Comparison of ENCODE assay signal across 20 mouse cellular contexts in genomic region chr16:26082391-26082790, GRCm38 (mm10). TPM values are rescaled to one million over a fixed set of nuclear protein-coding genes. Genes with fewer than 3 reads are reported as not detected.
DNase-seq lines count a peak whose midpoint lies in the region; ATAC-seq and TF ChIP-seq lines count a peak whose summit lies in the region.
"Had no signal": no experiment of that assay in that cellular context is flagged by ENCODE, and none has a peak within 500 bp of the region (broad histone marks: within the 10 kb centered on the region; RNA-seq: fewer than 3 reads in every experiment).

No protein-coding gene starts in this region.

- no peak overlapping the region for H3K4me3 ChIP-seq in heart, embryonic 14.5 days (ENCODE audit: control insufficient read depth in 1 of 2, insufficient read depth in 1 of 2, low read depth in 1 of 2, low read length in 2 of 2)
- no peak overlapping the region for H3K4me3 ChIP-seq in kidney, adult 2 months (ENCODE audit: insufficient read depth, low read depth, low read length)
- H3K4me3 ChIP-seq in left cerebral cortex, adult 2 months, result no peak overlapping the region
- H3K4me3 ChIP-seq: erythroblast, embryonic 14.5 days; forebrain, embryonic 15.5 days; liver, embryonic 12.5 days; myocyte; neural tube, embryonic 15.5 days had no signal

- in situ Hi-C loops in Patski (cut with MboI; ENCODE audit: low pct_unique_long_range_greater_than_20kb), result no loop called here

- H3K27ac ChIP-seq in heart, embryonic 14.5 days (replicated peaks in 1 of 2; ENCODE audit: control insufficient read depth in 1 of 2, insufficient read depth in 1 of 2, low read depth in 2 of 2, low read length in 2 of 2), result peak overlapping the region; percentile 63 to 70
- peak overlapping the region; percentile 100 for H3K27ac ChIP-seq in kidney, adult 2 months (ENCODE audit: insufficient read depth, low read depth, low read length)
- no peak overlapping the region for H3K27ac ChIP-seq in left cerebral cortex, adult 2 months
- H3K27ac ChIP-seq: forebrain, embryonic 15.5 days; hindbrain, embryonic 14.5 days; liver, embryonic 12.5 days; neural tube, embryonic 15.5 days had no signal

- no peaks in the 10 kb centered on the region for H3K9me3 ChIP-seq in heart, embryonic 14.5 days (ENCODE audit: control insufficient read depth, low read length)
- H3K9me3 ChIP-seq: forebrain, embryonic 15.5 days; liver, embryonic 12.5 days; neural tube, embryonic 15.5 days had no signal

- no peak overlapping the region for H3K9ac ChIP-seq in heart, embryonic 14.5 days (ENCODE audit: low read length)
- H3K9ac ChIP-seq: forebrain, embryonic 15.5 days; hindbrain, embryonic 14.5 days; liver, embryonic 12.5 days; neural tube, embryonic 15.5 days had no signal

- peaks cover 23 to 59% of the 10 kb centered on the region in 2 experiments for H3K4me1 ChIP-seq in heart, embryonic 14.5 days (ENCODE audit: control insufficient read depth in 2 of 2, insufficient read depth in 2 of 2, low read length in 2 of 2)
- peaks cover 53% of the 10 kb centered on the region for H3K4me1 ChIP-seq in kidney, adult 2 months (ENCODE audit: control insufficient read depth, insufficient read depth, low read length)
- H3K4me1 ChIP-seq: forebrain, embryonic 15.5 days had no signal

- no peak for TF ChIP-seq CTCF in kidney, adult 2 months (conservative IDR thresholded peaks at IDR 0.05; ENCODE audit: insufficient read depth, insufficient read length, low read depth, low read length)
- no peak for TF ChIP-seq CTCF in Patski (IDR thresholded peaks at IDR 0.05)
- no peak for TF ChIP-seq CTCF in left cerebral cortex, adult 2 months (IDR thresholded peaks at IDR 0.05)

- H3K36me3 ChIP-seq in heart, embryonic 14.5 days (ENCODE audit: control insufficient read depth, insufficient read depth, low read length), result no peaks in the 10 kb centered on the region
- H3K36me3 ChIP-seq in kidney, adult 2 months (ENCODE audit: control insufficient read depth, insufficient read depth, low read length), result no peaks in the 10 kb centered on the region
- H3K36me3 ChIP-seq: forebrain, embryonic 15.5 days; liver, embryonic 12.5 days; neural tube, embryonic 15.5 days had no signal

- no peaks in the 10 kb centered on the region for H3K27me3 ChIP-seq in heart, embryonic 14.5 days (ENCODE audit: control insufficient read depth, insufficient read depth, low read length)
- no peaks in the 10 kb centered on the region for H3K27me3 ChIP-seq in kidney, adult 2 months (replicated peaks; ENCODE audit: control insufficient read depth, insufficient read depth, low read length)
- no peaks in the 10 kb centered on the region for H3K27me3 ChIP-seq in Patski
- H3K27me3 ChIP-seq: forebrain, embryonic 15.5 days; liver, embryonic 12.5 days; neural tube, embryonic 15.5 days had no signal

- POLR2A ChIA-PET in Patski (lab: Charles Lee), result no interaction called here

- no peak for TF ChIP-seq POLR2A in kidney, adult 2 months (IDR thresholded peaks at IDR 0.05; ENCODE audit: low read depth, low read length)

- DNase-seq in adrenal gland, adult 2 months, result peak; percentile 35
- DNase-seq in adrenal gland, adult 8-10 months, result no peak
- no peak for DNase-seq in heart, adult 11 months
- DNase-seq in kidney, adult 2 months, result no peak
- no peak for DNase-seq in kidney, postnatal 14 days
- DNase-seq in Patski (ENCODE audit: low read depth, low spot score), result no peak
- DNase-seq in left cerebral cortex, adult 2 months (ENCODE audit: extremely low spot score in 1 of 2, low spot score in 2 of 2), result no peak
- DNase-seq: cerebellum, postnatal 25 days; midbrain, embryonic 14.5 days; right cerebral cortex, postnatal 25 days; thymus, postnatal 36 days had no signal

- peak overlapping the region; percentile 18 for H3K4me2 ChIP-seq in heart, embryonic 14.5 days (ENCODE audit: low read length)
- H3K4me2 ChIP-seq: forebrain, embryonic 15.5 days; hindbrain, embryonic 14.5 days; liver, embryonic 12.5 days; neural tube, embryonic 15.5 days had no signal

- CTCF ChIA-PET in Patski (lab: Charles Lee), result interaction anchor here (2.0 kb wide), 1 partner anchor 25 kb away, joined by 5 read pairs; no protein-coding TSS in a partner anchor

- no peak for ATAC-seq in heart, embryonic 14.5 days (ENCODE audit: insufficient number of reproducible peaks, insufficient read depth, low FRiP score, low read depth)
- peak; percentile 9 for ATAC-seq in Patski
- ATAC-seq: forebrain, embryonic 15.5 days; liver, embryonic 12.5 days had no signal

- intact Hi-C loops in left cerebral cortex, adult 2 months (cut with DNase I), result no loop called here

RNA-seq across cellular contexts. Expression of gene P3h2, which starts 23.2 kb away (rescaled TPM):
- total RNA-seq in adrenal gland, adult 2 months (2021), result 1 to 10 TPM; 9.3 to 10.0 TPM
- 3.2 and 4.1 TPM in 2 replicates for polyA plus RNA-seq in adrenal gland, adult 2 months (2012; rRNA removed)
- total RNA-seq in adrenal gland, adult 8-10 months (2022), result 10 to 100 TPM in 2 of 4 experiments, 1 to 10 TPM in 2; 8.9 to 11.1 (median 9.7) TPM
- polyA plus RNA-seq in heart, embryonic 14.5 days (2014; fragmentation: Nextera tagmentation; extraction: Ambion mirVana), result 9.5 and 9.8 TPM in 2 replicates
- polyA plus RNA-seq in kidney, adult 2 months (2012; rRNA removed), result 54.0 and 60.1 TPM in 2 replicates
- polyA plus RNA-seq in Patski (2021), result 32.9 TPM
- 1 to 10 TPM; 3.7 TPM for total RNA-seq in left cerebral cortex, adult 2 months (2021)
- total RNA-seq: megakaryocyte, adult 5-6 weeks; MEL had no signal
- polyA plus RNA-seq: erythroblast, embryonic 14.5 days had no signal
